Mouse (Mus musculus) embryo, embryonic 11 days (tissue): ENCODE data around the gene Dcaf17.

Experiments used
- DNase-seq: peaks from one replicate; pipeline ENCODE4 v3.0.0-alpha.2; 2015

Dcaf17 gene

GRCm38 (mm10) chr2:71056115-71056835 is 1.1 kb downstream of the Dcaf17 start:
- DNase-seq: no peak

DNA sequence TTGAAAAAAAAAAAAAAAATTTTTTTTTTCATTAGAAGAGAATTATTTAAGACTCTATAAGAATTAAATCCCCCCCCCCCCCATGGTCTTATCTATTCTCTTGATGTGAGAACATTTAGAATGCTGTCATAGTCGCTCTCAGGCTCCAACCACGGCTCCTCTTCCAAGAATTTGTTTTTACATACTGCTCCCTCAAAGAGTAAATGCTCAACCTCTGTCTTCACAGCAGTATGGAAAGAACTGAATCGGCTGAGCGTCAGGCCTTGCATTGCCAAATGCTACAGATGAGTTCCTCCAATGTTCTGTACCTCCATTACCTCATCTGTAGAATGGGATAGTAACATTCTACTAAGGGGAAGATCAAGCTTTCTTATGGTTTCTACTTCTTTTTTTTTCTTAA is 16.5 kb downstream of the Dcaf17 start:
- no peak for DNase-seq

GRCm38 (mm10) chr2:71073330-71073729 is 18.2 kb downstream of the Dcaf17 start:
- DNase-seq: no peak

- DNase-seq: no peak
Observed at GRCm38 (mm10) chr2:71073828-71074227, 18.7 kb downstream of the Dcaf17 start.

DNA sequence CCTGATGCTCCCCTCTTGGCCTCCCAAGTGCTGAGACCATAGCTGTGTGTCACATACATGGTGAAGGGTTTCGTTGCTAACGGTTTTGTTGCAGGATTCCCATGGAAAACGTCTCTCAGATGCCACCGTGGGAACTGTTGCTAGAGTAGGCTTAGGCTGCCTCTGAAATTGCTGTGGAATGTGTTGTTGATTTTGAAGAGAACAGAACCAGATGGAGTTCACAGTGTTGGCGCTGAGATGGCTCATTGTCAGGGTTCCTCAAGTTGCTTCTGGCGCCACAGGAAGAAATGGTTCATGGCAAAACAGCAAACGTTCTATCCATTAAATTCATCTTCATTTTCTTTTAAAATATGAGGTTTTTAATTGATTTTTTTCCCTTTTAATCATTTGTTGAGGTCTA is 27.3 kb downstream of the Dcaf17 start:
- no peak for DNase-seq

DNA sequence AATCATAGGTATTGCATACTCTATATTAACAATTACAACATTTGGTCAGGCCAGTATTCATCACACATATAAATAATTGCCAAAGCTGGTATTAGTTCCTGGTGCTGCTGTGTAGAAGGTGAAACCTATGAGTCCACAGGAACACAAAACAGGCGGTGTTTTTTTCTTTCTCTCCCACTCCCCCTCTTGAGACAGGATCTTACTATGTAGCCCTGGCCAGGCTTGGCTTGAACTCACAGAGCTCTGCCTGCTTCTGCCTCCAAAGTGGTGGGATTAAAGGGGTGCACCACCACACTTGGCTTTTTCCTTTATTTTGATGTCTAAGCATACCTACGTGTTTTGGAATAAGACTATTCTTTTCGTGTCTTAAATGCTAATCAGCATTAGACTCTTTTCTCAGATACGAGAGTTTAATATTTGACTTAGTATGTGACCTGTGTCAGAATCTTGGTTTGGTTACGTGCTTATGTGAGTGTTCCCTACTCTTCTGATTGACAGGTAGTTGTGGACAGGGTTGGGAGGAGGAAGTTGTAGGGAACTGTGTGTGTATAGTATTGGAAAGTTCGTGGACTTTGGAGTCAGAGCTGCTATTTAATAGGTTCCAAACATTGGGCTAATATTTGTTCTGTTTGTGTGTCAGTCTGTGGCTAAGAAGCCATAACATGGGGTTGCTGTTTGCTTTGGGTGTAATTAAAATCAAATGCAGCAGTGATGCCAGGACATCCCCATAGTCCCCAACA is 28.5 kb downstream of the Dcaf17 start:
- DNase-seq: no peak

- DNase-seq: no peak
Observed at GRCm38 (mm10) chr2:71089766-71090165, 34.6 kb downstream of the Dcaf17 start.

DNA sequence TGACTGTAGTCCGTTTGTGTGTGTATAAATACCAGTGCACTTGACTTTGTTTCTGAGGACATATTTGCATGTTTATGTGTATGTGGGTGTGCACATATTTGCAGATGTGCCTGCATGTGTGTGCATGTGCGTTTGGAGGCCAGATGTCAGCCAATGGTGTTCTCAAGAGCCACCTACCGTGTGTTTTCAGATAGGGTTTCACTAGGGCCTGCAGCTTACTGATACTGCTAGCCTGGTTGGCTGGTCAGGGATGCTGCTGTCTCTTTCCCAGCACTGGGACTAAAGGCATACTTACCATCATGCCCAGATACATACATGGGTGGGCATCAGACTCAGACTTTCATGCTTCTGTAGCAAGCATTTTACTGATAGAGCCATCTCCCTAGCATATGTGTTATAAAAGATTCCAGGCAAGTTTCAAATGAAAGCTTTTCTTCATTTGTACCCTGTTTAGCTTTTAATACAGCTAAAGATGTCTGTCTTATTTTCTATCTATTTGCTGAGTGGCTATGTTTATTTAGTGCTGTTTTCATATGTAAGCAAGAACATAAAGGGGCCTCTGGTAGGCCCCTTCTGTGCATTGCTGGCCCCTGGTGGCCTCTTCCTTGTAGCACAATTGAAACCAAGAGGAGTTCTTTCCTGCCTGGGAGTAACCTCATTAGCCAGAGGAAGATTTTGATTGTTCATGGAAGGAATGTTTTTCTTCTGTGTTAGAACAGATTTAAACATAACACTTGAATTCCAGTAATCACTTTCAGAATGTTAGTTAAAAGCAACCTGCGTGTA is 35.7 kb downstream of the Dcaf17 start:
- DNase-seq: peak; percentile 28

GRCm38 (mm10) chr2:71096170-71096569 is 41.0 kb downstream of the Dcaf17 start:
- DNase-seq: no peak

- no peak for DNase-seq
Observed at GRCm38 (mm10) chr2:71102621-71103291, 47.6 kb downstream of the Dcaf17 start.

DNA sequence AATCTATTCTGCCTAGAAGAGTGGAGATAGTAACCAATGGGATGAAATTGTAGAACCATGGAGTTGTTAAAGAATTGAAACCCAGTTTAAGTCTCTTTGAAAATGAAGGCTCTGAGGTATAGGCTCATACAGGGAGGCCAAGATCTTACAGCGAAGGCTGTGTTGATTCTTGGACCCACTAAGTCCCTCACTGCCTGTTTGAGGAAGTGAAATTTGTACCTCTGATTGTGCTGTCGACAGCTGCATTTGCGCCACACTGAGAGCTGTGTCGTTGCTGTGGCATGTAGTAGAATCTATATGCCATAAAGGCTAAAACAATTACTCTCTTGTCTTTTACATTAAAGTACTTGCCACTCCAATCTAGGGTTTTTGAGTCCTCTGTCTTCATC is 48.2 kb downstream of the Dcaf17 start:
- no peak for DNase-seq

- no peak for DNase-seq
Observed at GRCm38 (mm10) chr2:71104696-71105095, 49.6 kb downstream of the Dcaf17 start.

- DNase-seq: no peak
Observed at GRCm38 (mm10) chr2:71105469-71106215, 50.5 kb downstream of the Dcaf17 start.

DNA sequence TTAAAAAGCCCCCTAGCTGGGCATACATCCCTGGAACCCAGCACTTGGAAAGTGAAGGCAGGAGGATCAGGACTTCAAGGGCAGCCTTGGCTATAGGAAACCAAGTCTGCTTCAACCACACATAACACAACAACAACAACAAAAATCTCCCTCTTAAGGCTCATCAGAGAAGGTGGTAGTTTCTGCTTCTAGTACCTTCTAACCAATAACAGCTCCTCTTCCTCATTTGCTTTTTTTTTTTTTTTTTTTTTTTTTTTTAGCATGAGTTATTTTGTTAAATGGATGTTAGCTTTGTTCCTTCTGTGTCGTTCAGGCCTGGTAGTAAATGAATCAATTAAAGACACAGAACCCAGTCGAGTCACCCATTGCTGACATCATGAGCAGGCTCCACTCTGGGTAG is 52.1 kb downstream of the Dcaf17 start:
- no peak for DNase-seq

- no peak for DNase-seq
Observed at GRCm38 (mm10) chr2:71108541-71108940, 53.4 kb downstream of the Dcaf17 start.

- no peak for DNase-seq
Observed at GRCm38 (mm10) chr2:71113489-71114171, 58.5 kb downstream of the Dcaf17 start.

- DNase-seq: no peak
Observed at GRCm38 (mm10) chr2:71116151-71116550, 61.0 kb downstream of the Dcaf17 start.

GRCm38 (mm10) chr2:71117797-71118708 is 62.9 kb downstream of the Dcaf17 start, which contains the start of gene Cybrd1:
Cybrd1 (plus strand) TSS chr2:71117923.
- peak; percentile 52 for DNase-seq

- no peak for DNase-seq
Observed at GRCm38 (mm10) chr2:71120844-71121243, 65.7 kb downstream of the Dcaf17 start.

- DNase-seq: no peak
Observed at GRCm38 (mm10) chr2:71121406-71121805, 66.3 kb downstream of the Dcaf17 start.
